ENCODE assay signal across 25 mouse cellular contexts in the genomic region with DNA sequence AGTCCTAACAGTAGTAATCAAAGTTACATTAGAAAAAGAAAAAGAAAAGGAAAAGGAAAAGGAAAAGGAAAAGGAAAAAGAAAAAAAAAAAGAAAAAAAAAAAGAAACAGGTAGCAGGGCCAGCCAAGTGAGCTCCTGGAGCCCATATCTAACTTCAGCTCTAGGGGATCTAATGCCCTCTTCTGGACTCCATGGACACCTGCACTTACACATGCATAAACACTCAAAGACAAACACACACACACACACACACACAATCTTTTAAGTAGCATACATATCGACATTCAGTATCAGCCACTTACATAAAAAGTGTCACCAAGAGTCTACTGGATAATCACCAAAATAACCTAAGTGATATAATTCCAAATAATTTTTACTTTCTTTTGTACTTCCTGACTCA. TPM values are rescaled to one million over a fixed set of nuclear protein-coding genes. Genes with fewer than 3 reads are reported as not detected.
A peak's percentile ranks its signal among the peaks of the same experiment; 100 is the strongest.
DNase-seq lines count a peak whose midpoint lies in the region; ATAC-seq and TF ChIP-seq lines count a peak whose summit lies in the region.
"Had no signal": no experiment of that assay in that cellular context is flagged by ENCODE, and none has a peak within 500 bp of the region (broad histone marks: within the 10 kb centered on the region; RNA-seq: fewer than 3 reads in every experiment).

No protein-coding gene starts in this region.

- no peak overlapping the region for H3K9ac ChIP-seq in intestine, embryonic 16.5 days (ENCODE audit: low read depth, low read length)
- no peak overlapping the region for H3K9ac ChIP-seq in intestine, embryonic 15.5 days
- H3K9ac ChIP-seq in liver, embryonic 14.5 days (replicated peaks): no peak overlapping the region
- no peak overlapping the region for H3K9ac ChIP-seq in liver, embryonic 11.5 days (ENCODE audit: low read depth, low read length)
- no peak overlapping the region for H3K9ac ChIP-seq in stomach, postnatal 0 days (ENCODE audit: low read length)
- H3K9ac ChIP-seq: forebrain, postnatal 0 days; hindbrain, embryonic 13.5 days; kidney, embryonic 15.5 days; limb, embryonic 15.5 days; lung, embryonic 15.5 days; neural tube, embryonic 15.5 days had no signal

- H3K27me3 ChIP-seq in intestine, embryonic 16.5 days (replicated peaks; ENCODE audit: control insufficient read depth, insufficient read depth, low read length): no peaks in the 10 kb centered on the region
- no peaks in the 10 kb centered on the region for H3K27me3 ChIP-seq in intestine, embryonic 15.5 days (replicated peaks)
- H3K27me3 ChIP-seq in liver, embryonic 14.5 days (ENCODE audit: control insufficient read depth, insufficient read depth, low read length): no peaks in the 10 kb centered on the region
- H3K27me3 ChIP-seq in liver, embryonic 11.5 days (replicated peaks; ENCODE audit: control insufficient read depth, insufficient read depth, low read length): no peaks in the 10 kb centered on the region
- H3K27me3 ChIP-seq in Patski: no peaks in the 10 kb centered on the region
- H3K27me3 ChIP-seq in stomach, postnatal 0 days (ENCODE audit: control insufficient read depth, insufficient read depth, low read length): no peaks in the 10 kb centered on the region
- H3K27me3 ChIP-seq: hindbrain, embryonic 13.5 days; kidney, embryonic 15.5 days; limb, embryonic 15.5 days; lung, embryonic 15.5 days; neural tube, embryonic 15.5 days had no signal

- WGBS in intestine, embryonic 16.5 days: 94% methylated on average over 1 of the region's 1 CpGs
- 81% methylated on average over 1 of the region's 1 CpGs for WGBS in intestine, embryonic 15.5 days
- 78% methylated on average over 1 of the region's 1 CpGs for WGBS in liver, embryonic 14.5 days (ENCODE audit: insufficient replicate concordance)
- WGBS in liver, embryonic 11.5 days: 93% methylated on average over 1 of the region's 1 CpGs
- WGBS in stomach, postnatal 0 days: 93% methylated on average over 1 of the region's 1 CpGs

- H3K36me3 ChIP-seq in intestine, embryonic 16.5 days (ENCODE audit: control insufficient read depth, insufficient read depth, low read length): no peaks in the 10 kb centered on the region
- no peaks in the 10 kb centered on the region for H3K36me3 ChIP-seq in intestine, embryonic 15.5 days
- H3K36me3 ChIP-seq in liver, embryonic 14.5 days (replicated peaks; ENCODE audit: control insufficient read depth, insufficient read depth, low read depth): no peaks in the 10 kb centered on the region; the same call in 1 of the 2 replicates
- H3K36me3 ChIP-seq in liver, embryonic 11.5 days (ENCODE audit: control insufficient read depth, insufficient read depth, low read length): no peaks in the 10 kb centered on the region
- no peaks in the 10 kb centered on the region for H3K36me3 ChIP-seq in stomach, postnatal 0 days (ENCODE audit: control insufficient read depth, insufficient read depth, low read length)
- H3K36me3 ChIP-seq: hindbrain, embryonic 13.5 days; kidney, embryonic 15.5 days; limb, embryonic 15.5 days; lung, embryonic 15.5 days; neural tube, embryonic 15.5 days had no signal

- no peaks in the 10 kb centered on the region for H3K9me3 ChIP-seq in intestine, embryonic 16.5 days (ENCODE audit: control insufficient read depth, low read length)
- H3K9me3 ChIP-seq in intestine, embryonic 15.5 days: no peaks in the 10 kb centered on the region
- no peaks in the 10 kb centered on the region for H3K9me3 ChIP-seq in liver, embryonic 14.5 days (ENCODE audit: control insufficient read depth, low read length)
- no peaks in the 10 kb centered on the region for H3K9me3 ChIP-seq in liver, embryonic 11.5 days (ENCODE audit: control insufficient read depth, low read length)
- no peaks in the 10 kb centered on the region for H3K9me3 ChIP-seq in stomach, postnatal 0 days (ENCODE audit: control insufficient read depth, low read length)
- H3K9me3 ChIP-seq: hindbrain, embryonic 13.5 days; kidney, embryonic 15.5 days; limb, embryonic 15.5 days; lung, embryonic 15.5 days; midbrain, embryonic 10.5 days; neural tube, embryonic 15.5 days had no signal

- peak; percentile 39; the same call in 1 of the 2 replicates for TF ChIP-seq CTCF in liver, embryonic 14.5 days (IDR thresholded peaks at IDR 0.05; ENCODE audit: low read depth)
- peak; percentile 16 for TF ChIP-seq CTCF in Patski (IDR thresholded peaks at IDR 0.05)
- peak; percentile 46 for TF ChIP-seq CTCF in stomach, postnatal 0 days (IDR thresholded peaks at IDR 0.05; ENCODE audit: low read depth)

- POLR2A ChIA-PET in Patski (lab: Charles Lee): interaction anchor here (0.6 kb wide), 1 partner anchor 9 kb away, joined by 7 read pairs; no protein-coding TSS in a partner anchor

- 0 out of 2 replicates have a peak overlapping the region, but pooled peaks have one; percentile 58 for H3K27ac ChIP-seq in intestine, embryonic 16.5 days (ENCODE audit: low read length)
- no peak overlapping the region for H3K27ac ChIP-seq in intestine, embryonic 15.5 days
- no peak overlapping the region for H3K27ac ChIP-seq in liver, embryonic 14.5 days
- H3K27ac ChIP-seq in liver, embryonic 11.5 days (ENCODE audit: low read depth, low read length): no peak overlapping the region
- no peak overlapping the region for H3K27ac ChIP-seq in stomach, postnatal 0 days (replicated peaks)
- H3K27ac ChIP-seq: hindbrain, embryonic 13.5 days; kidney, embryonic 15.5 days; limb, embryonic 15.5 days; lung, embryonic 15.5 days; macrophage; midbrain, embryonic 10.5 days; neural tube, embryonic 15.5 days had no signal

- peaks cover 8% of the 10 kb centered on the region; the same call in 1 of the 2 replicates for H3K4me1 ChIP-seq in intestine, embryonic 16.5 days (ENCODE audit: control insufficient read depth, insufficient read depth, low read length)
- peaks cover 11% of the 10 kb centered on the region; the same call in 1 of the 2 replicates for H3K4me1 ChIP-seq in intestine, embryonic 15.5 days (replicated peaks)
- peaks cover 16% of the 10 kb centered on the region in 2 experiments for H3K4me1 ChIP-seq in liver, embryonic 14.5 days (replicated peaks; ENCODE audit: control insufficient read depth in 2 of 2, insufficient read depth in 2 of 2, low read length in 1 of 2)
- H3K4me1 ChIP-seq in liver, embryonic 11.5 days (replicated peaks; ENCODE audit: control insufficient read depth, insufficient read depth, low read length): peaks cover 6% of the 10 kb centered on the region; the same call in 1 of the 2 replicates
- no peaks in the 10 kb centered on the region for H3K4me1 ChIP-seq in stomach, postnatal 0 days (replicated peaks; ENCODE audit: control insufficient read depth, insufficient read depth)

- DNase-seq in liver, embryonic 14.5 days (ENCODE audit: low read depth in 3 of 3, low spot score in 3 of 3): no peak
- DNase-seq in liver, embryonic 11.5 days (ENCODE audit: low spot score): no peak
- DNase-seq in Patski (ENCODE audit: low read depth, low spot score): no peak
- no peak for DNase-seq in stomach, postnatal 0 days (ENCODE audit: low spot score)
- no peak for DNase-seq in right cerebral cortex, postnatal 4 days
- DNase-seq in cerebellum, postnatal 10 days: no peak
- DNase-seq: adrenal gland, postnatal 36 days; cerebellum, adult 9-10 months; forebrain, postnatal 0 days; gastrocnemius, postnatal 25 days; heart, adult 18-20 months; heart, postnatal 36 days; left cerebral cortex, postnatal 4 days; right cerebral cortex, adult 18-20 months had no signal

- no peak overlapping the region for H3K4me3 ChIP-seq in intestine, embryonic 16.5 days (ENCODE audit: low read length)
- no peak overlapping the region for H3K4me3 ChIP-seq in intestine, embryonic 15.5 days (replicated peaks)
- no peak overlapping the region for H3K4me3 ChIP-seq in liver, embryonic 14.5 days (ENCODE audit: insufficient read depth in 1 of 2, low read depth in 2 of 2, low read length in 2 of 2)
- no peak overlapping the region for H3K4me3 ChIP-seq in liver, embryonic 11.5 days (ENCODE audit: low read depth, low read length)
- no peak overlapping the region for H3K4me3 ChIP-seq in stomach, postnatal 0 days (ENCODE audit: low read depth, low read length)
- H3K4me3 ChIP-seq: hindbrain, embryonic 13.5 days; kidney, embryonic 15.5 days; limb, embryonic 15.5 days; lung, embryonic 15.5 days; midbrain, embryonic 10.5 days; neural tube, embryonic 15.5 days had no signal

- 0 out of 2 replicates have a peak overlapping the region, but pooled peaks have one; percentile 25 for H3K4me2 ChIP-seq in intestine, embryonic 16.5 days (ENCODE audit: low read depth, low read length)
- H3K4me2 ChIP-seq in intestine, embryonic 15.5 days (replicated peaks): no peak overlapping the region
- H3K4me2 ChIP-seq in liver, embryonic 14.5 days (ENCODE audit: low read depth): no peak overlapping the region
- no peak overlapping the region for H3K4me2 ChIP-seq in liver, embryonic 11.5 days
- H3K4me2 ChIP-seq in stomach, postnatal 0 days (replicated peaks; ENCODE audit: low read depth): no peak overlapping the region
- H3K4me2 ChIP-seq: hindbrain, embryonic 13.5 days; kidney, embryonic 15.5 days; limb, embryonic 15.5 days; lung, embryonic 15.5 days; neural tube, embryonic 15.5 days had no signal

- in situ Hi-C loops in Patski (cut with MboI; ENCODE audit: low pct_unique_long_range_greater_than_20kb): no loop called here

- no peak for TF ChIP-seq EP300 in liver, embryonic 14.5 days (IDR thresholded peaks at IDR 0.05; ENCODE audit: low read depth)
- no peak for TF ChIP-seq EP300 in stomach, postnatal 0 days (optimal IDR thresholded peaks at IDR 0.05)

- CTCF ChIA-PET in Patski (lab: Charles Lee): interaction anchor here (1.8 kb wide), 1 partner anchor 10 kb away, joined by 4 read pairs; no protein-coding TSS in a partner anchor

- ATAC-seq in intestine, embryonic 16.5 days: no peak
- ATAC-seq in intestine, embryonic 15.5 days: no peak
- ATAC-seq in liver, embryonic 14.5 days (ENCODE audit: insufficient read depth): no peak
- ATAC-seq in liver, embryonic 11.5 days (replicated peaks; ENCODE audit: low FRiP score): no peak
- no peak for ATAC-seq in Patski
- ATAC-seq in stomach, postnatal 0 days (ENCODE audit: low FRiP score, low TSS enrichment): no peak
- ATAC-seq: forebrain, postnatal 0 days; inflammation-experienced regulatory T-cells, adult 6 months had no signal

RNA-seq across cellular contexts. Expression of a gene that starts 31.8 kb away (rescaled TPM):
- 127 and 148 TPM in 2 replicates for polyA plus RNA-seq in intestine, embryonic 16.5 days (2015; fragmentation: Nextera tagmentation; extraction: Ambion mirVana)
- 101 and 111 TPM in 2 replicates for polyA plus RNA-seq in intestine, embryonic 15.5 days (2015; fragmentation: Nextera tagmentation; extraction: Ambion mirVana)
- polyA plus RNA-seq in liver, embryonic 14.5 days (2012; rRNA removed): 16.5 and 18.4 TPM in 2 replicates
- 17.7 and 19.2 TPM in 2 replicates for polyA plus RNA-seq in liver, embryonic 14.5 days (2014; fragmentation: Nextera tagmentation; extraction: Ambion mirVana)
- 15.8 and 16.5 TPM in 2 replicates for polyA plus RNA-seq in liver, embryonic 11.5 days (2014; fragmentation: Nextera tagmentation; extraction: Ambion mirVana)
- polyA plus RNA-seq in Patski (2021): 50.0 TPM
- polyA plus RNA-seq in stomach, postnatal 0 days (2015; fragmentation: Nextera tagmentation; extraction: Ambion mirVana): 80.7 and 90.5 TPM in 2 replicates

RNA-seq across cellular contexts. Expression of a gene that starts 55.1 kb away (rescaled TPM):
- polyA plus RNA-seq in intestine, embryonic 16.5 days (2015; fragmentation: Nextera tagmentation; extraction: Ambion mirVana): 0.32 and 0.38 TPM in 2 replicates
- polyA plus RNA-seq in intestine, embryonic 15.5 days (2015; fragmentation: Nextera tagmentation; extraction: Ambion mirVana): 0.29 and 0.49 TPM in 2 replicates
- 0.02 and 0.08 TPM in 2 replicates for polyA plus RNA-seq in liver, embryonic 14.5 days (2012; rRNA removed)
- polyA plus RNA-seq in liver, embryonic 14.5 days (2014; fragmentation: Nextera tagmentation; extraction: Ambion mirVana): 0.04 TPM in 1 of 2 replicates, not detected in the other
- polyA plus RNA-seq in liver, embryonic 11.5 days (2014; fragmentation: Nextera tagmentation; extraction: Ambion mirVana): not detected in 2 replicates
- polyA plus RNA-seq in Patski (2021): 1.1 TPM
- polyA plus RNA-seq in stomach, postnatal 0 days (2015; fragmentation: Nextera tagmentation; extraction: Ambion mirVana): 0.08 TPM in 2 replicates
- polyA plus RNA-seq: embryonic facial prominence, embryonic 11.5 days; macrophage had no signal
